Mouse (Mus musculus) granulocyte monocyte progenitor cell, adult 5-6 weeks (primary cell): ENCODE measurements at regions not wholly inside any gene's neighbourhood (a gene's known extent, or its start where the extent isn't known, plus 50 kb on each side); places are given as distances from the start of the nearest gene placed in this dataset.
A peak's percentile ranks its signal among the peaks of the same experiment; 100 is the strongest.

Source experiments
- ATAC-seq: replicated peaks from 2 replicates; pipeline ENCODE4 v1.8.0; 2016; ENCODE audit warnings: mild to moderate bottlenecking, moderate TSS enrichment, inconsistent platforms; ENCODE audit not compliant: poor library complexity, severe bottlenecking

- ATAC-seq = no peak
Measured at GRCm38 (mm10) chr10:37887961-37888360, 749.2 kb upstream of the Marcks start.

GRCm38 (mm10) chr10:37880841-37881240 is 742.1 kb upstream of the Marcks start:
- no peak for ATAC-seq

- no peak for ATAC-seq
Measured at GRCm38 (mm10) chr10:37873925-37874324, 735.2 kb upstream of the Marcks start.

- ATAC-seq = no peak
Measured at GRCm38 (mm10) chr10:37861001-37861400, 722.3 kb upstream of the Marcks start.

- no peak for ATAC-seq
Measured at GRCm38 (mm10) chr10:37849291-37849846, 710.6 kb upstream of the Marcks start.

GRCm38 (mm10) chr10:37842820-37843219 is 704.1 kb upstream of the Marcks start:
- no peak for ATAC-seq

- ATAC-seq = no peak
Measured at GRCm38 (mm10) chr10:37841842-37842241, 703.1 kb upstream of the Marcks start.

- ATAC-seq = no peak
Measured at GRCm38 (mm10) chr10:37837721-37838120, 699.0 kb upstream of the Marcks start.

GRCm38 (mm10) chr10:37813026-37813425 is 674.3 kb upstream of the Marcks start:
- no peak for ATAC-seq

GRCm38 (mm10) chr10:37812405-37812851 is 673.7 kb upstream of the Marcks start:
- no peak for ATAC-seq

GRCm38 (mm10) chr10:37811789-37812188 is 673.1 kb upstream of the Marcks start:
- peak; percentile 52 for ATAC-seq

GRCm38 (mm10) chr10:37803225-37803805 is 664.6 kb upstream of the Marcks start:
- no peak for ATAC-seq

- ATAC-seq = no peak
Measured at GRCm38 (mm10) chr10:37799397-37799796, 660.7 kb upstream of the Marcks start.

- no peak for ATAC-seq
Measured at GRCm38 (mm10) chr10:37798285-37798684, 659.6 kb upstream of the Marcks start.

GRCm38 (mm10) chr10:37797701-37798100 is 659.0 kb upstream of the Marcks start:
- no peak for ATAC-seq

- no peak; the same call in 1 of the 2 replicates for ATAC-seq
Measured at GRCm38 (mm10) chr10:37792878-37793277, 654.2 kb upstream of the Marcks start.

- ATAC-seq = no peak
Measured at GRCm38 (mm10) chr10:37788049-37788448, 649.3 kb upstream of the Marcks start.

- no peak for ATAC-seq
Measured at GRCm38 (mm10) chr10:37779383-37780302, 640.9 kb upstream of the Marcks start.

GRCm38 (mm10) chr10:37760542-37761367 is 622.0 kb upstream of the Marcks start:
- no peak for ATAC-seq

- no peak for ATAC-seq
Measured at GRCm38 (mm10) chr10:37741581-37741980, 602.9 kb upstream of the Marcks start.
